Mouse (Mus musculus) kidney, adult 9 months (tissue): Measurements from ENCODE around the gene Lce1d.
A peak's percentile ranks its signal among the peaks of the same experiment; 100 is the strongest.

Experiments used
- DNase-seq: peaks from one replicate; pipeline ENCODE4 v3.0.0; 2022

The Lce1d gene

GRCm38 (mm10) chr3:92687110-92687509 is at the start of gene Lce1d:
Lce1d (minus strand) TSS chr3:92687210.
- DNase-seq, result no peak

GRCm38 (mm10) chr3:92722631-92723030 is 35.6 kb upstream of the Lce1d start:
- no peak for DNase-seq

- no peak for DNase-seq
Observed at GRCm38 (mm10) chr3:92720250-92720649, 33.2 kb upstream of the Lce1d start, which contains the start of gene Lce1f. Lce1f (minus strand) TSS chr3:92720350.

- peak; percentile 3 for DNase-seq
Observed at GRCm38 (mm10) chr3:92715122-92715521, 28.1 kb upstream of the Lce1d start.

- DNase-seq, result no peak
Observed at GRCm38 (mm10) chr3:92708974-92709373, 22.0 kb upstream of the Lce1d start, which contains the start of gene Lce1e. Lce1e (minus strand) TSS chr3:92709074.

GRCm38 (mm10) chr3:92694613-92695012 is 7.6 kb upstream of the Lce1d start:
- no peak for DNase-seq

- DNase-seq, result no peak
Observed at GRCm38 (mm10) chr3:92691688-92692087, 4.7 kb upstream of the Lce1d start.

- peak; percentile 4 for DNase-seq
Observed at GRCm38 (mm10) chr3:92689154-92689553, 2.1 kb upstream of the Lce1d start.

GRCm38 (mm10) chr3:92678947-92679346 is 8.1 kb downstream of the Lce1d start, which contains the start of gene Lce1c:
Lce1c (plus strand) TSS chr3:92679247.
- DNase-seq, result no peak

- no peak for DNase-seq
Observed at GRCm38 (mm10) chr3:92670215-92670614, 16.8 kb downstream of the Lce1d start, which contains the start of gene Lce1a2. Lce1a2 (minus strand) TSS chr3:92670315.

GRCm38 (mm10) chr3:92656826-92657225 is 30.2 kb downstream of the Lce1d start, which contains the start of gene Lce1b:
Lce1b (minus strand) TSS chr3:92656926.
- DNase-seq, result no peak

GRCm38 (mm10) chr3:92648207-92648606 is 38.8 kb downstream of the Lce1d start, which contains the start of gene Lce1a1:
Lce1a1 (minus strand) TSS chr3:92648307.
- no peak for DNase-seq

GRCm38 (mm10) chr3:92639854-92640253 is 47.2 kb downstream of the Lce1d start:
- DNase-seq, result no peak

- no peak for DNase-seq
Observed at GRCm38 (mm10) chr3:92638653-92638991, 48.4 kb downstream of the Lce1d start.

- peak; percentile 88 for DNase-seq
Observed at GRCm38 (mm10) chr3:92637745-92638652, 49.0 kb downstream of the Lce1d start.
